16 mouse cellular contexts compared by ENCODE assay signal in genomic region chr8:61261374-61261773, GRCm38 (mm10).
"Had no signal": no experiment of that assay in that cellular context is flagged by ENCODE, and none has a peak within 500 bp of the region (broad histone marks: within the 10 kb centered on the region; RNA-seq: fewer than 3 reads in every experiment).

No protein-coding gene starts in this region.

- H3K9ac ChIP-seq: kidney, embryonic 15.5 days; liver, embryonic 13.5 days; stomach, embryonic 15.5 days had no signal

- H3K36me3 ChIP-seq: liver, embryonic 13.5 days; stomach, embryonic 15.5 days had no signal

- H3K27me3 ChIP-seq: kidney, embryonic 15.5 days; liver, embryonic 13.5 days; stomach, embryonic 15.5 days had no signal

- DNase-seq: kidney, postnatal 10 days; kidney, postnatal 36 days; layer of hippocampus, postnatal 36 days; liver, embryonic 13.5 days; lung, adult 2 months; lung, postnatal 14 days; lung, postnatal 4 days; midbrain, embryonic 14.5 days; right cerebral cortex, adult 18-20 months; right cerebral cortex, postnatal 25 days; spleen, adult 18-20 months; thymus, postnatal 25 days had no signal

- H3K27ac ChIP-seq: kidney, embryonic 15.5 days; left cerebral cortex, adult 2 months; liver, embryonic 13.5 days; stomach, embryonic 15.5 days had no signal

- H3K9me3 ChIP-seq: kidney, embryonic 15.5 days; liver, embryonic 13.5 days; stomach, embryonic 15.5 days had no signal

- H3K4me3 ChIP-seq: kidney, embryonic 15.5 days; left cerebral cortex, adult 2 months; liver, embryonic 13.5 days; stomach, embryonic 15.5 days had no signal

- H3K4me1 ChIP-seq: liver, embryonic 13.5 days had no signal

- H3K4me2 ChIP-seq: kidney, embryonic 15.5 days; liver, embryonic 13.5 days; midbrain, embryonic 11.5 days; stomach, embryonic 15.5 days had no signal
